Mouse (Mus musculus) bone marrow, adult 2 months (tissue): ENCODE data around the gene Col25a1. TPM values are rescaled to one million over a fixed set of nuclear protein-coding genes. Genes with fewer than 3 reads are reported as not detected.

Experiments used
- H3K27ac ChIP-seq: fragments of 200-500 bp; 2 replicates; pipeline ENCODE4 v1.5.1; 2012; ENCODE audit warnings: low read depth, mild to moderate bottlenecking, control low read depth, inconsistent platforms, low read length; ENCODE audit not compliant: control insufficient read depth, poor library complexity, insufficient read depth
- H3K4me1 ChIP-seq: fragments of 200-500 bp; 2 replicates; pipeline ENCODE4 v1.6.1; 2011; ENCODE audit warnings: low read length; ENCODE audit not compliant: control insufficient read depth, insufficient read depth
- H3K4me3 ChIP-seq: fragments of 200-500 bp; replicated peaks from 2 replicates; pipeline ENCODE3; 2011; ENCODE audit warnings: mild to moderate bottlenecking, low read depth, low read length, control low read depth; ENCODE audit not compliant: control insufficient read depth
- CTCF ChIP-seq: fragments of 200-500 bp; IDR thresholded peaks from 2 replicates; pipeline ENCODE4 v1.5.1; 2011; ENCODE audit warnings: low read length, control low read depth; ENCODE audit not compliant: control insufficient read depth, insufficient read depth
- POLR2A ChIP-seq: fragments of 200-500 bp; IDR thresholded peaks from 2 replicates; pipeline ENCODE4 v1.6.1; 2011; ENCODE audit warnings: low read depth, mild to moderate bottlenecking, control low read depth, low read length, borderline replicate concordance; ENCODE audit not compliant: control insufficient read depth
- WGBS: fragments of 180-500 bp; shearing (Covaris S2); methylation state at CpG from one replicate; pipeline ENCODE4 v1.1.7; 2018; 5-methylcytosine and 5-hydroxymethylcytosine counted together
- polyA plus RNA-seq: library from polyadenylated mRNA; stranded (reverse); fragments of >200 nt; gene quantifications from 2 replicates; pipeline ENCODE4 v1.2.4, GENCODE M21; 2011; ENCODE audit warnings: low replicate concordance; ENCODE audit not compliant: missing spikeins, insufficient read depth, insufficient read length

The Col25a1 gene
- polyA plus RNA-seq, 1 experiment: not detected

DNA sequence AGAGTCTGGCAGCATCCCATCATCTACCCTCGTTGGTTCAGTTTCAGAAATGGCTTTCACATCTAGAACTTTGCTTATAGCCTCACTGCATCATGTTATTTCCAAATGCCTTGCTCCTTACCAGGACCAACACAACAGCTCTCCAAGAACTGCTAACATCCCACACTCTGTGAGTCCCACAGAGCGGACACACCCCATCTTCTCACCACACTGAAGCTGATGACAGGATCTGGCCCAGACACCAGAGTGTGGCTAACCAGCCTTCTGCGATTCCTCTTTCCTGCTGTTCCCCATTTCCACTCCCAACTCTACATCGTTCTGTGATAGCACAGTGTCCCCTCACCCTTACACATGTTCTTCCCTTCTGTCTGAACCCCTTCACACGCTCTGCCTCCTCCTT lies 301.5 kb downstream of the Col25a1 start:
- TF ChIP-seq POLR2A: no peak
- no peak for TF ChIP-seq CTCF
- Histone ChIP-seq H3K27ac (no peak overlapping the region), H3K4me3 (no peak overlapping the region), H3K4me1 (no peaks in the 10 kb centered on the region)
- WGBS: 57% methylated on average over 5 of the region's 5 CpGs

DNA sequence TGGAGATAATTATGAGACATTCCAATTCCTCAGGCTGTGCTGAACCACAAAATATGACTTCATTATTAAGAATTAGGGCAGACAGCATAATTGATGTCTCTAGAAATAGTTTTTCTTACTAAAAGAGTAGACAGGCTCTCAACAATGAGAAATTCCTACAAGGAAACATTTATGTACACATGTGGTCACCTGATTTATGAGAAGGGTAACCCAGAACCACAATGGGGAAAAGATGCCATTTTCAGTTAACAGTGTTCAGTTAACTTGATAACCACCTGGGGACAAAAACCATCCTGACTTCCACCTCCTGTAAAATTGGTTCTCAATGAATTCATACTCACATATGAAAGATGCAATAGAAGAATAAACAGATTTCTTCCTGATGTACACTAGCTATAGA lies 305.7 kb downstream of the Col25a1 start:
- H3K4me1 ChIP-seq: no peaks in the 10 kb centered on the region
- no peak overlapping the region for H3K27ac ChIP-seq
- H3K4me3 ChIP-seq: no peak overlapping the region

DNA sequence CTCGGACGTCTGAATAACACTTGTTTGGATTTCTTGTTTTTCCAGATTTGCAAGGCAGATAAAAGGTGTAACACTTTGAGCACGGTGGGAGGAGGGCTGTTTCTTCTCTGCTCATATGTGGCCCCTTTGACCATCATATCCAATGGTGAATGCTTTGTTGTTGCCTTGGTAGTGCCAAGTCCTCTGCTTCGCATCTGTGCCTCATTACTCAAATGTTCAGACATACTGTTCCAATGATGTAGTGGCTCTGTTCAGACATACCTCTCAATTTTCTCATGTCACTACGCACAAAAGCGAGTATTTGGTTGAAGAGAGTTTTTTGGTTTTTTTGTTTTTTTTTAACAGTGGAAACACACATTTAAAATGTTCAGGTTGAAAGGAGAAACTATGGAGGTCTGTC lies 308.5 kb downstream of the Col25a1 start:
- H3K4me1 ChIP-seq: no peaks in the 10 kb centered on the region
- H3K27ac ChIP-seq: no peak overlapping the region
- 78% methylated on average over 6 of the region's 6 CpGs for WGBS
- H3K4me3 ChIP-seq: no peak overlapping the region
- TF ChIP-seq POLR2A (no peak), CTCF (no peak)

More for the DNA sequence above, 305.7 kb downstream of the Col25a1 start:
- TF ChIP-seq POLR2A: no peak
- no peak for TF ChIP-seq CTCF

DNA sequence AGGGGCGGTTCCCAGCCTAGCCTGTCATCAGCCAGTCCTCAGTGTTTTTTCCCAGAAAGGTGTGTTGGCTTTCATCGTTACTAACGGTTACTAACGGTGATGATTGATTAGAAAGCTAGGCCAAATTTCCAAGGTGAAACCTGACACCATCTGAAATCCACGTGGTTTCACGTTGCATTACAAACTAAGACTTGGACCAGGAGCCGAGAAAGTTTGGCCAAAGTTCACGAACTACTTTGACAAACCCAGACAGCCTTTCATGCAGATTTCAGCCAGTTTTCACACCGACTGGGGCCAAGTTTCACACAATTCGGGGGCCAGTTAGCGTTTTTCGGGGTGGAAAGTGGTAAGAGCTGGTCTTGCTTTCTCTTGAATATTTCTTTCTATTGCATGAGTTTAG lies 309.4 kb downstream of the Col25a1 start:
- Histone ChIP-seq H3K4me1 (no peaks in the 10 kb centered on the region), H3K27ac (no peak overlapping the region), H3K4me3 (no peak overlapping the region)
- WGBS: 86% methylated on average over 12 of the region's 12 CpGs
- no peak for TF ChIP-seq POLR2A
- no peak for TF ChIP-seq CTCF

DNA sequence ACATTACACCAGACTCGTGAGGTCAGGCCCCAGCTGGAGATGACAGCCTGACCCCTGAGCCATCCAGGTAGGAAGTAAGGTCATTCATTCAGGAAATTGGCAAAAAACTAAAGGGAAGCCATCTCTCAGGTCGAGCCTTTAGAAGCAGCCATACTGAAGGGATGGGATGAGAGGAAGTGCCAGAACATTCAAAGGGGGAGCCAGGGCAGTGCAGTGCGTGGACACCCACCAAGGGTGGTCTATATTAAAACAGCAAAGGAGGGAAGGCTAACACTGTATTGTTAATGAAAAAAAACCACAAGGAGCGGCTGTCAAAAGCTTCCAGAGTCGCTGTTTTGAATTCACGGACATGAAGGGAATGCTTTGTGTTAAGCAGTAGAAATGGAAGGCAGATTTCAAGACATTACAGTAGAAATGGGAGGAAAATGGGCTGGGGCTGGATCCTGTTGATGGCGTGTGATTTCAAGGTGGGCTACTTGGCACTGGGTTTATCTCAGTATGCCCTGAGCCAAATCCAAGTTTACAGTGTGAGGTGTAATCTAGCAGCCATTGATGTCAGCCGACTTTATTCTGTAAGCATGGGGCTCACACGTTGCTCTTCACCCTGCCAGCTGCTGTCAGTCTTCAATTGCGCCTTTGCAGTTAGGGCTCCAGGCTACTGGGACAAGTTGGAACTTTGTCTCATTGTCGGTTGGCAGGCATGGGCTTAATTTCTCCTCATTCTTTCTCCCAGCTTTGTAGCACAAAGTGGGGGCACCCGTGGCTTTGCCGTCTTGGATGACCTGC lies 312.7 kb downstream of the Col25a1 start:
- no peaks in the 10 kb centered on the region for H3K4me1 ChIP-seq
- H3K4me3 ChIP-seq: no peak overlapping the region
- no peak for TF ChIP-seq CTCF
- no peak for TF ChIP-seq POLR2A
- H3K27ac ChIP-seq: no peak overlapping the region
- 66% methylated on average over 13 of the region's 13 CpGs for WGBS

DNA sequence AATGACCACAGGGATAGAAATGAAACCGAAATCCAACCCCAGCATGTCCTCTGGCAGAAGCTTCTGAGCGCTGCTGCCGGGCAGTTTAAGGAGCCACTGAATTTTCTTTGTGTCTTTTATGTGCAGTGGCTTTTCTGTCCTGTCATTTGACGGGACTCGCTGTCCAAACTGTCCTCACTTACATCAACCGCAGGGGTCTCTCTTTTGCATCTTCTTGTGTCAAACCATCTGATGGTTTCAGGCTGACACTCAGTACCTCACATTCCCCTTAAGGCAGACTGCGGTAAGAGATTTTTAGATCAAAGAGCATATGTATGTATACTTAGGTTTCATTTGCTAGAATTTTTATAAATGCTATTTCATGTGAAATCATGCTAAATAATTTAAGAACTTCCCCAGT lies 318.6 kb downstream of the Col25a1 start:
- Histone ChIP-seq H3K27ac (no peak overlapping the region), H3K4me3 (no peak overlapping the region), H3K4me1 (no peaks in the 10 kb centered on the region)
- 81% methylated on average over 7 of the region's 7 CpGs for WGBS
- no peak for TF ChIP-seq POLR2A
- TF ChIP-seq CTCF: no peak

DNA sequence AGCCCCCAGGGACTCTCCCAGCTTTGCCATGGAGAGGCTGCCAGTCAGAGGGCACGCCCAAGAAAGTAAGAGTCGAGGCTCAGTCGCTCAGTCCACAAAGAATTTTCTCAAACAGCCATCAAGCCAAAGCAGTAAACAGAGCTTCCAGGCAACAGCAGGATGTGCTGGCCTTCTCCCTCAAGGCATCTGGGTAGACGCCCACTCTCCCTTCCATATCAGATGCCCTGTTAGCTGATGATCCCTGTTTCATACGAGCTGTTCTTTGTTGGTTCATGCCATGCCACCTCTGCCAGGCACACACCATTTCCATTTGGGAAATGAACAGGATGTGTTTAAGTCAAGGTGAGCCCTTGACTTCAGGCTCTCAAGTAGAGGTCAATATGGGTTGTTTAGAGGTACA lies 334.1 kb downstream of the Col25a1 start:
- H3K27ac ChIP-seq: no peak overlapping the region
- no peak overlapping the region for H3K4me3 ChIP-seq
- H3K4me1 ChIP-seq: no peaks in the 10 kb centered on the region
- 75% methylated on average over 5 of the region's 5 CpGs for WGBS
- TF ChIP-seq CTCF: no peak
- TF ChIP-seq POLR2A: no peak

DNA sequence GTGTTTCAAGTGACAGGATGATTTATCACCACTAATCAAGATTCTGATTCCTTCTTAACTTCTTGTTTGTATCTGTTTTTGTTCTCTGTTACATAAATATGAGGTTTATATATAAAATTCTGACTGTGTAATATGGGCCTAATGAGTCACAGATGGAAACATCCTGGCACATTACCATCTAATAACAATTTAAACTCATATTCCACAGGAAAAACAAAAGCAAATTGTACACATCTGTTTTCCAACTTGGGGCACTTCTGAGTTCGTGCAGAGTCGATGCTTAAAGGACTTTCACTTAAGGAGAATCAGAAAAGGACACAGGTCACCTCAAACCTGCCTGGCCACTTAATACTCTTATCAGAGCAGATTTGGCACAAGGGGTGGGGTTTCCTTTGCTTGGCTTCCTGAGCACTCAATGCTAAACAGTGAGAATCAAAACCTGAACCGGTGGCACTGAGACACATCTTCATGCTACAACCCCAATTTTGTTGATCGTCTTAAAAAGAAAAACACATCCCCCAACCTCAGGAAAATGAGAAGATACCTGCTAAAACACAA lies 342.0 kb downstream of the Col25a1 start:
- no peak overlapping the region for H3K4me3 ChIP-seq
- no peak overlapping the region for H3K27ac ChIP-seq
- TF ChIP-seq POLR2A (no peak), CTCF (no peak)
- 45% methylated on average over 4 of the region's 4 CpGs for WGBS
- H3K4me1 ChIP-seq: no peaks in the 10 kb centered on the region
